Mouse (Mus musculus): ENCODE results near the gene Atm. TPM values are rescaled to one million over a fixed set of nuclear protein-coding genes. Genes with fewer than 3 reads are reported as not detected.

Gene Atm
- polyA plus RNA-seq, 1 experiment = 1.6 TPM

DNA sequence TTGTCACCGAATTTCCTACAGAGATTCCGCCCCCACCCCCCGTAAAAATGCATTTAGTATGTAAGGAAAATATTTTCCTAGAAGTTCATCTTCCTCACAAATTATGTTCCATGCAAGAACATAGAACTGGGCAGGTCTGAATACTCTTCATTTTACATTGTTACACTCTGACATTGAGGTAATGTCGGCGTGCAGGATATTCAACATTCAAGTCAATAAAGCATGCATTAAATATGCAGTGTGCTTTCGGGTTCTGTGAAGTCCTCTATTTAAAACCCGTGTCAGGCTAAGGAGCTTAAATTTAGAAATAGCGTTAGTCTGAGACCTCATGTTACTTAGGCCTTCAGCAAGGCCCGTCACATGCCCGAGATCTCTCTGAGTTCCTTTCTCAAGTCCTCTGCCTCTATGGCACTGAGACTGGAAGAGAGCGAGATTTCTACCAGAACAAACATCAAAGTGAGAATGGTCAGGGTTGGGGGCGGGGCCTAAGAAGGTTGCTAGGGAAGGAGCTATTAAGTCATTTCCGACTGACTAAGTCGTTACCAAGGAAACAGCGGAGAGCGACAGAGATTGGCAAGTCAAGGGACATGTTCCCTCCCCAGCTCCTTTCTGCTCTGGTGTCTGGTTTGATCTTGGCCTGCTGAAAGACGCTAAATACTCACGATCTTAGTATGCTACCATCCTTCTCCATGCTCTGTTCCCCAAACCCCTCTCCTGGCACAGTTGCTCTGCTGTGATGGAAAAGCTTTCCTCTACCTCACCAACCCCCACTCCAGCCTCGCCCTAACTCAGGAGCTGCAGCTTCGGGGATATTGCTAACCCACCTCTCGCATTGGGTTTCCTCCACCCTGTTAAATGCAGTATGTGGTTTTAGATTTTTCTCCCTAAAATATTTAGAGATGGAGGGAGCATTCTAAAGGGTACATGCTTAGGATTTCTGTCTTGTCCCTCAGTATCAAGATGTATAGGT is 131.5 kb downstream of the Atm start:
- Histone ChIP-seq H3K79me2 (ENCODE audit: control insufficient read depth, insufficient read depth) (no peaks in the 10 kb centered on the region), H3ac (ENCODE audit: control insufficient read depth, insufficient read length) (no peak overlapping the region), H3K4me2 (ENCODE audit: low read depth) (no peak overlapping the region), H3K36me3 (ENCODE audit: control insufficient read depth, insufficient read depth) (no peaks in the 10 kb centered on the region), H3K4me3 (no peak overlapping the region), H3K27me3 (ENCODE audit: control insufficient read depth, insufficient read depth, insufficient read length) (no peaks in the 10 kb centered on the region)
- no peak for TF ChIP-seq POLR2AphosphoS2 (IDR thresholded peaks at IDR 0.05; ENCODE audit: insufficient read length, low read depth)
- TF ChIP-seq CEBPB (IDR thresholded peaks at IDR 0.05; ENCODE audit: insufficient read depth, poor library complexity, severe bottlenecking) = no peak
- no peak for TF ChIP-seq MAX (IDR thresholded peaks at IDR 0.05; ENCODE audit: low read depth)
- no peak for TF ChIP-seq USF1 (IDR thresholded peaks at IDR 0.05; ENCODE audit: low read depth)
- no peak for TF ChIP-seq TCF12 (IDR thresholded peaks at IDR 0.05; ENCODE audit: insufficient read depth, poor library complexity, severe bottlenecking)
- TF ChIP-seq TCF3 (IDR thresholded peaks at IDR 0.05; ENCODE audit: insufficient read length, low read depth) = no peak
- no peak for TF ChIP-seq POLR2A (IDR thresholded peaks at IDR 0.05; ENCODE audit: insufficient read length, low read depth)
- TF ChIP-seq REST (IDR thresholded peaks at IDR 0.05; ENCODE audit: insufficient read depth, insufficient read length) = no peak
- no peak for TF ChIP-seq MYOG (IDR thresholded peaks at IDR 0.05; ENCODE audit: control insufficient read depth in 1 of 3, insufficient read depth in 1 of 3, insufficient read length in 2 of 3, low read depth in 2 of 3)
- no peak for TF ChIP-seq SRF (IDR thresholded peaks at IDR 0.05; ENCODE audit: control insufficient read depth, insufficient read length, low read depth)
- TF ChIP-seq MYOD1 (IDR thresholded peaks at IDR 0.05; ENCODE audit: control insufficient read depth in 1 of 3, insufficient read length in 2 of 3, low read depth in 2 of 3) = no peak
- no peak for TF ChIP-seq E2F4 (IDR thresholded peaks at IDR 0.05; ENCODE audit: insufficient read depth)

- no peak overlapping the region for H3ac ChIP-seq (ENCODE audit: control insufficient read depth, insufficient read length)
- no peak overlapping the region for H3K4me3 ChIP-seq
- TF ChIP-seq MYOD1 (IDR thresholded peaks at IDR 0.05; ENCODE audit: control insufficient read depth in 1 of 3, insufficient read length in 2 of 3, low read depth in 2 of 3) (no peak), POLR2A (IDR thresholded peaks at IDR 0.05; ENCODE audit: insufficient read length, low read depth) (no peak), MAX (IDR thresholded peaks at IDR 0.05; ENCODE audit: low read depth) (no peak), REST (IDR thresholded peaks at IDR 0.05; ENCODE audit: insufficient read depth, insufficient read length) (no peak), MYOG (IDR thresholded peaks at IDR 0.05; ENCODE audit: control insufficient read depth in 1 of 3, insufficient read depth in 1 of 3, insufficient read length in 2 of 3, low read depth in 2 of 3) (no peak), POLR2AphosphoS2 (IDR thresholded peaks at IDR 0.05; ENCODE audit: insufficient read length, low read depth) (no peak), TCF12 (IDR thresholded peaks at IDR 0.05; ENCODE audit: insufficient read depth, poor library complexity, severe bottlenecking) (no peak), TCF3 (IDR thresholded peaks at IDR 0.05; ENCODE audit: insufficient read length, low read depth) (no peak), USF1 (IDR thresholded peaks at IDR 0.05; ENCODE audit: low read depth) (no peak), CEBPB (IDR thresholded peaks at IDR 0.05; ENCODE audit: insufficient read depth, poor library complexity, severe bottlenecking) (no peak), E2F4 (IDR thresholded peaks at IDR 0.05; ENCODE audit: insufficient read depth) (no peak), SRF (IDR thresholded peaks at IDR 0.05; ENCODE audit: control insufficient read depth, insufficient read length, low read depth) (no peak)
- no peaks in the 10 kb centered on the region for H3K79me2 ChIP-seq (ENCODE audit: control insufficient read depth, insufficient read depth)
- H3K27me3 ChIP-seq (ENCODE audit: control insufficient read depth, insufficient read depth, insufficient read length) = no peaks in the 10 kb centered on the region
- H3K36me3 ChIP-seq (ENCODE audit: control insufficient read depth, insufficient read depth) = no peaks in the 10 kb centered on the region
- no peak overlapping the region for H3K4me2 ChIP-seq (ENCODE audit: low read depth)
Observed at GRCm38 (mm10) chr9:53404050-53404752, 132.3 kb downstream of the Atm start.

- H3K36me3 ChIP-seq (ENCODE audit: control insufficient read depth, insufficient read depth) = no peaks in the 10 kb centered on the region
- no peak overlapping the region for H3K4me3 ChIP-seq
- H3K4me2 ChIP-seq (ENCODE audit: low read depth) = no peak overlapping the region
- no peak overlapping the region for H3ac ChIP-seq (ENCODE audit: control insufficient read depth, insufficient read length)
- H3K79me2 ChIP-seq (ENCODE audit: control insufficient read depth, insufficient read depth) = no peaks in the 10 kb centered on the region
- H3K27me3 ChIP-seq (ENCODE audit: control insufficient read depth, insufficient read depth, insufficient read length) = no peaks in the 10 kb centered on the region
- TF ChIP-seq TCF3 (IDR thresholded peaks at IDR 0.05; ENCODE audit: insufficient read length, low read depth) (no peak), POLR2AphosphoS2 (IDR thresholded peaks at IDR 0.05; ENCODE audit: insufficient read length, low read depth) (no peak), POLR2A (IDR thresholded peaks at IDR 0.05; ENCODE audit: insufficient read length, low read depth) (no peak), TCF12 (IDR thresholded peaks at IDR 0.05; ENCODE audit: insufficient read depth, poor library complexity, severe bottlenecking) (no peak), MYOG (IDR thresholded peaks at IDR 0.05; ENCODE audit: control insufficient read depth in 1 of 3, insufficient read depth in 1 of 3, insufficient read length in 2 of 3, low read depth in 2 of 3) (no peak), REST (IDR thresholded peaks at IDR 0.05; ENCODE audit: insufficient read depth, insufficient read length) (no peak), E2F4 (IDR thresholded peaks at IDR 0.05; ENCODE audit: insufficient read depth) (no peak), MAX (IDR thresholded peaks at IDR 0.05; ENCODE audit: low read depth) (no peak), MYOD1 (IDR thresholded peaks at IDR 0.05; ENCODE audit: control insufficient read depth in 1 of 3, insufficient read length in 2 of 3, low read depth in 2 of 3) (no peak), USF1 (IDR thresholded peaks at IDR 0.05; ENCODE audit: low read depth) (no peak), CEBPB (IDR thresholded peaks at IDR 0.05; ENCODE audit: insufficient read depth, poor library complexity, severe bottlenecking) (no peak), SRF (IDR thresholded peaks at IDR 0.05; ENCODE audit: control insufficient read depth, insufficient read length, low read depth) (no peak)
Observed at GRCm38 (mm10) chr9:53402991-53403390, 133.5 kb downstream of the Atm start.

- Histone ChIP-seq H3K4me3 (no peak within 1 kb of the TSS), H3K79me2 (ENCODE audit: control insufficient read depth, insufficient read depth) (no peaks in the 10 kb centered on the region), H3K36me3 (ENCODE audit: control insufficient read depth, insufficient read depth) (no peaks in the 10 kb centered on the region), H3K27me3 (ENCODE audit: control insufficient read depth, insufficient read depth, insufficient read length) (no peaks in the 10 kb centered on the region), H3ac (ENCODE audit: control insufficient read depth, insufficient read length) (no peak within 1 kb of the TSS), H3K4me2 (ENCODE audit: low read depth) (no peak within 1 kb of the TSS)
- no peak for TF ChIP-seq USF1 (IDR thresholded peaks at IDR 0.05; ENCODE audit: low read depth)
- peak; percentile 39 for TF ChIP-seq POLR2AphosphoS2 (IDR thresholded peaks at IDR 0.05; ENCODE audit: insufficient read length, low read depth)
Observed at GRCm38 (mm10) chr9:53402291-53402711, 134.2 kb downstream of the Atm start, which contains the start of gene 4930550C14Rik. 4930550C14Rik (plus strand) TSS chr9:53402325.
